Mouse (Mus musculus): ENCODE results near the gene Disp2.

DNA sequence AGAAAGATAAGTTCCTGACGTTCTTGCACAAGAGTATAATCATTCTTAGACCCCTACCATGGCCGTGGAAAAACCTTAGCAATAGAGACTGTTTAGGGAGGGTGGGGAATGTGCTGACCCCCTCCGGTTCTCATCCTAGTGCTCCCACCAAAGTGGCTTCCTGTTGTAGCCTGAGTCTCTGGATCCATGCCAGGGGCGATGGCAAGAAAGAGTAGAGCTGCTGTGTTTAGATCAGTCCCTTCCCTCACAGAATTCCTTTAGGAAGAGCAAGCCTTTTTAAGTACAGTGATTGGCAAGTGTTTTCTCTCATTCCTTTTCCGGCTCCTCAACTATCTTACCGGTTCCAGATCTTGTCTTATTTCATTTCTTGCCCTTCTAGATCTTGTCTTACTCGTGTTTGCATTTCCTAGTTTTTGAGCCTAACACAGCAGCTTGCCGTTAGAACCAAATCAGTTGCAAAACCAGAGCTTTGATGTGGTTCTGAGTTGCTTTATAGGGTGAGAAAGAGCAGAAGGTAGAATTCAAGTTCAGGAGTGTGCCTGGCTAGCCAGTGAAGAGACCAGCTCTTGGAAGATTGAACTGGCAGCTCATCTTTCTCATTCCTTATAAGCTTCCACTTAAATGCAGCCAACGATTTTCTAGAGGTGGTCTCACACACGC, 32.1 kb upstream of the Disp2 start:
- TF ChIP-seq CTCF (IDR thresholded peaks at IDR 0.05; ENCODE audit: low read depth) (no peak), EP300 (IDR thresholded peaks at IDR 0.05; ENCODE audit: low read depth) (no peak)

All from heart, postnatal 0 days (tissue).